ENCODE assay signal across 10 mouse cellular contexts in the genomic region with DNA sequence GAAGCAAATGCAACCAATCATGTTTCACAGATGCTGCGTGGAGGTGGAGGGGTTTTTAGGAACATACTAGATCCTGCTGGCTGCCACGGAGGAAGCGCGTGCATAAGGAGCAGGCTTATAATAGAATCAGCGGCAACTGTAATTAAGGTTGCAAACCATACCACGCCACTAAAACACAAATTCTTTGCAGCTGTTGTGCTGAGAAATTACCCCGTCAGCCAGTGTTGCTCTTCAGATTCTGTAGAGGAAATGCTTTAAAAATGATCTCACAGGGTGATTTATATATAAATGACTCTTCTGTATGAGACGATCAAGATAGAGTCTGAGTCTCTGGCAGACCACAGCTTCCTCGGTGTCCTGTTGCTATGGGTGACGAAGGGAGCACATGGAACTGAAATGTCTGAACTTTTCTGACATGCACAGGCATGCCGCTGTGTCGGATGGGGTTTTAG. TPM values are rescaled to one million over a fixed set of nuclear protein-coding genes. Genes with fewer than 3 reads are reported as not detected.
DNase-seq lines count a peak whose midpoint lies in the region; ATAC-seq lines count a peak whose summit lies in the region.
"Had no signal": no experiment of that assay in that cellular context is flagged by ENCODE, and none has a peak within 500 bp of the region (broad histone marks: within the 10 kb centered on the region; RNA-seq: fewer than 3 reads in every experiment).

No protein-coding gene starts in this region.

- H3K36me3 ChIP-seq in neural tube, embryonic 15.5 days, result no peaks in the 10 kb centered on the region
- peaks cover 93% of the 10 kb centered on the region for H3K36me3 ChIP-seq in liver, embryonic 12.5 days

- peak; percentile 48 for ATAC-seq in common myeloid progenitor, adult 5-6 weeks (replicated peaks; ENCODE audit: low read depth, poor library complexity, severe bottlenecking)
- ATAC-seq in neural tube, embryonic 15.5 days (ENCODE audit: low FRiP score), result peak; percentile 19; the same call in 1 of the 2 replicates
- ATAC-seq in liver, embryonic 12.5 days, result no peak

- no peak overlapping the region for H3K9ac ChIP-seq in neural tube, embryonic 15.5 days (replicated peaks)
- H3K9ac ChIP-seq in liver, embryonic 12.5 days, result no peak overlapping the region
- H3K9ac ChIP-seq: midbrain, embryonic 12.5 days had no signal

- H3K4me3 ChIP-seq in neural tube, embryonic 15.5 days (replicated peaks), result no peak overlapping the region
- H3K4me3 ChIP-seq in liver, embryonic 12.5 days, result no peak overlapping the region
- H3K4me3 ChIP-seq: midbrain, embryonic 12.5 days had no signal

- no peaks in the 10 kb centered on the region for H3K27me3 ChIP-seq in neural tube, embryonic 15.5 days (replicated peaks)
- H3K27me3 ChIP-seq in liver, embryonic 12.5 days (replicated peaks), result no peaks in the 10 kb centered on the region
- H3K27me3 ChIP-seq: midbrain, embryonic 12.5 days had no signal

- WGBS in neural tube, embryonic 15.5 days, result 48% methylated on average over 12 of the region's 12 CpGs
- 71% methylated on average over 12 of the region's 12 CpGs for WGBS in liver, embryonic 12.5 days (ENCODE audit: insufficient replicate concordance)

- H3K9me3 ChIP-seq in neural tube, embryonic 15.5 days (replicated peaks), result no peaks in the 10 kb centered on the region
- H3K9me3 ChIP-seq in liver, embryonic 12.5 days (replicated peaks), result no peaks in the 10 kb centered on the region
- H3K9me3 ChIP-seq: midbrain, embryonic 12.5 days had no signal

- intact Hi-C loops in heart, postnatal 25 days (cut with DNase I), result no loop called here

- peak overlapping the region; percentile 1; the same call in 1 of the 2 replicates for H3K27ac ChIP-seq in neural tube, embryonic 15.5 days (replicated peaks)
- no peak overlapping the region for H3K27ac ChIP-seq in liver, embryonic 12.5 days
- H3K27ac ChIP-seq: midbrain, embryonic 12.5 days had no signal

- H3K4me1 ChIP-seq in neural tube, embryonic 15.5 days, result peaks cover 18% of the 10 kb centered on the region
- peaks cover 59% of the 10 kb centered on the region for H3K4me1 ChIP-seq in liver, embryonic 12.5 days

- no peak overlapping the region for H3K4me2 ChIP-seq in neural tube, embryonic 15.5 days
- H3K4me2 ChIP-seq in liver, embryonic 12.5 days, result no peak overlapping the region
- H3K4me2 ChIP-seq: midbrain, embryonic 12.5 days had no signal

- DNase-seq in layer of hippocampus, adult 11-12 months (ENCODE audit: low spot score), result peak; percentile 51
- no peak for DNase-seq in layer of hippocampus, postnatal 25 days (ENCODE audit: extremely low spot score in 1 of 2, low spot score in 1 of 2)
- DNase-seq in frontal cortex, postnatal 36 days (ENCODE audit: low spot score in 2 of 2), result peak; percentile 61 to 80
- DNase-seq in spleen, postnatal 14 days (ENCODE audit: low spot score in 2 of 2), result no peak
- no peak for DNase-seq in heart, postnatal 25 days (ENCODE audit: low spot score)
- DNase-seq: thymus, adult 2 months had no signal

RNA-seq across cellular contexts. Expression of gene Rgs12, which starts 40.1 kb away (rescaled TPM):
- total RNA-seq in layer of hippocampus, postnatal 25 days (2021), result 10 to 100 TPM; 42.7 to 45.9 TPM
- total RNA-seq in common myeloid progenitor, adult 5-6 weeks (2017), result 20.7 and 24.2 TPM in 2 replicates
- polyA plus RNA-seq in neural tube, embryonic 15.5 days (2015; fragmentation: Nextera tagmentation; extraction: Ambion mirVana), result 32.9 and 33.9 TPM in 2 replicates
- polyA plus RNA-seq in liver, embryonic 12.5 days (2016; fragmentation: Nextera tagmentation; extraction: Ambion mirVana), result 30.1 and 31.7 TPM in 2 replicates
- 10 to 100 TPM; 16.0 to 16.2 TPM for total RNA-seq in heart, postnatal 25 days (2021)

RNA-seq across cellular contexts. Expression of gene Hgfac, which starts 52.0 kb away (rescaled TPM):
- total RNA-seq in layer of hippocampus, postnatal 25 days (2021), result under 1 TPM; 0.64 to 0.80 TPM
- 0.18 and 1.1 TPM in 2 replicates for total RNA-seq in common myeloid progenitor, adult 5-6 weeks (2017)
- polyA plus RNA-seq in neural tube, embryonic 15.5 days (2015; fragmentation: Nextera tagmentation; extraction: Ambion mirVana), result 0.46 and 1.4 TPM in 2 replicates
- polyA plus RNA-seq in liver, embryonic 12.5 days (2016; fragmentation: Nextera tagmentation; extraction: Ambion mirVana), result 43.3 and 44.1 TPM in 2 replicates
- total RNA-seq in heart, postnatal 25 days (2021), result under 1 TPM; 0.34 TPM

Comparison
In these comparisons a context has a peak if more than half of its experiments do, and no peak if none do; other contexts are left out.
1. DNase-seq: peak in layer of hippocampus, adult 11-12 months (single experiment) and frontal cortex, postnatal 36 days (2 of 2); none in layer of hippocampus, postnatal 25 days (0 of 2), spleen, postnatal 14 days (0 of 2) and heart, postnatal 25 days (single experiment).